Mouse (Mus musculus): Measurements from ENCODE around the gene Atp5l.

The Atp5l gene

GRCm38 (mm10) chr9:44897024-44897423 lies 23.5 kb downstream of the Atp5l start:
- in situ Hi-C loops (cut with MboI, MseI) = no loop called here

DNA sequence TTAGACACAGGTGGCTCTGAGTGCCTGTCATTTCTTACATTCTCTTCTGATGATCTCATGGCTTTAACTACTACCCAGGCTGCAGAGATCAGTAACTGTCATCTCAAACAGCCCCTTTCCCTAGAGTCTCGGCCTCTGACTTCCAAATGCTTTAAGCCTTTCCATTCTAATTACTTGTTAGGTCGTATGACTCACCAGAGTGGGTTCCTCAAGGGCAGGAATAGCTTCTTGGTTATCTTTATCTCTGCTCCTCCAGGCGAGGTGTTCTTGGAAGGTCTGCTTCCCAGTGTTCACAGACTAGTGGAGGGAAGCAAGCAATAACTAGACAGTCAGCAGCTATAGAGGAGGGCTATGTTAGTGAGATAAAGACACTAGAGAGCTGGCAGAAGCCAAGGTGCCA lies 27.9 kb downstream of the Atp5l start:
- in situ Hi-C loops (cut with MboI, MseI) = no loop called here

- in situ Hi-C loops (cut with MboI, MseI) = no loop called here
These were observed 29.3 kb downstream of the Atp5l start for GRCm38 (mm10) chr9:44891210-44891609.

- in situ Hi-C loops (cut with MboI, MseI) = no loop called here
These were observed 30.4 kb downstream of the Atp5l start for GRCm38 (mm10) chr9:44890122-44890521.

DNA sequence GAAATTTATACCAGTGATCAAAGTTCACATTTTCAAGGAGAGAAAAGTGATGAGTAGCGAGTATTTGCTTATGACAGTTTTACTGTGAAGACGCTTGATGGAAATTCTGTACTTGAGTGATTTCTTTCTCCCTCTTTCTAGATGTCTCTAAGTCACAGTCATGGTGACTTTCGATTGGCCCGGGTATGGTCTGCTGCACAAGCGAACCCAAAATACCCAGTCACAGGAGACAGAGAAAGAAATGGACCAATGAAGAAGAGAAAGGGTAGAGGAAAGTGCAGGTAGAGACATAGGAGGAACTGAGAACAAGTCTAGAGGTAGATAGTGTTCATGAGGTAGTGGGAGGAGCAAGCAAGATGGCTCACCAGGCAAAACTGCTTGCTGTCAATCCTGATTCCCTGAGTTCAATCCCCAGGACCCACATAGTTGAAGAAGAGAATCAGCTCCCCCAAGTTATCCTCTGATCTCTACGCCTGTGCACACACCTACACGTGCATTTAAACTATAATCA lies 32.4 kb downstream of the Atp5l start:
- in situ Hi-C loops (cut with MboI, MseI) = no loop called here

- in situ Hi-C loops (cut with MboI, MseI) = no loop called here
These were observed 37.5 kb downstream of the Atp5l start for GRCm38 (mm10) chr9:44882981-44883569.

GRCm38 (mm10) chr9:44882436-44882980 lies 38.0 kb downstream of the Atp5l start:
- in situ Hi-C loops (cut with MboI, MseI) = no loop called here

GRCm38 (mm10) chr9:44881941-44882435 lies 38.6 kb downstream of the Atp5l start:
- in situ Hi-C loops (cut with MboI, MseI) = no loop called here

- in situ Hi-C loops (cut with MboI, MseI) = no loop called here
These were observed 39.2 kb downstream of the Atp5l start, which contains the start of gene Kmt2a for GRCm38 (mm10) chr9:44881221-44881871. TSS of gene Kmt2a (minus strand) at chr9:44881296.

DNA sequence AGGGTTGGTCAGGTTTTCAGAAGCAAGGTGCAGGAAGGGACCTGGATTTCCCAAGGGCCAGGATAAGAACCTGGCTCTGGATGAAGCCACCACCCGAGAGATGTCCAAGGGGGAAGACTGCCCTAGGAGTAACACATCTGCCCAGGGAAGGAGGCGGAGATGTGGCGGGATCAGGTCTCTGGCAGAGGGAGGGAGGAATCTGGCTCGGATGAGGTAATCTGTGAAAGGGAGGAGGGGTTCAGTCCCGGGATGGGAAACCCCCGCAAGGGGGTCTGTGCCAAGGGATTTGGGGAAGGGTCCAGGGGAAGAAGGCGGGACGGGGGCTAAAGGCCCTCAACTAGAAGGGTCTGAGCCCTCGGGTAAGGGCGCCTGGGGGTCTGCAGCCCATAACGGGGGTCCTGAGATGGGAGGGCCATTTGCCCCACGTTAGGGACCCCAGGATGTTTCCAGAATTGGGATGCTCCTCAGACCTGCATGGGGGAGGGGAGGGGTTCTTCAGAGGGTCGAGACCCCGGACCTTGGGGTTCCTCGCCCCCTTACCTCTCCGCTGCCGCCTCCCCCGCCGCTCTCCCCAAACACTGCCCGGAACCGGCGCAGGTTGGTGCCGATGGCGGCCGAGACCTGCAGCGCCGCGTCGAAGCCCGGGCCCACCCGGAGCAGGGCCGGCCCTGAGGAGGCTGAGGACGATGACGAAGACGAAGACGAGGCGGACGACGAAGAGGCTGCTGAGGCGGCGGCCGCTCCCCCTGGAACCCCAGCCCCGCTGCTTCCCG lies 40.0 kb downstream of the Atp5l start:
- in situ Hi-C loops (cut with MboI, MseI) = no loop called here

GRCm38 (mm10) chr9:44879694-44880271 lies 40.8 kb downstream of the Atp5l start:
- in situ Hi-C loops (cut with MboI, MseI) = no loop called here

DNA sequence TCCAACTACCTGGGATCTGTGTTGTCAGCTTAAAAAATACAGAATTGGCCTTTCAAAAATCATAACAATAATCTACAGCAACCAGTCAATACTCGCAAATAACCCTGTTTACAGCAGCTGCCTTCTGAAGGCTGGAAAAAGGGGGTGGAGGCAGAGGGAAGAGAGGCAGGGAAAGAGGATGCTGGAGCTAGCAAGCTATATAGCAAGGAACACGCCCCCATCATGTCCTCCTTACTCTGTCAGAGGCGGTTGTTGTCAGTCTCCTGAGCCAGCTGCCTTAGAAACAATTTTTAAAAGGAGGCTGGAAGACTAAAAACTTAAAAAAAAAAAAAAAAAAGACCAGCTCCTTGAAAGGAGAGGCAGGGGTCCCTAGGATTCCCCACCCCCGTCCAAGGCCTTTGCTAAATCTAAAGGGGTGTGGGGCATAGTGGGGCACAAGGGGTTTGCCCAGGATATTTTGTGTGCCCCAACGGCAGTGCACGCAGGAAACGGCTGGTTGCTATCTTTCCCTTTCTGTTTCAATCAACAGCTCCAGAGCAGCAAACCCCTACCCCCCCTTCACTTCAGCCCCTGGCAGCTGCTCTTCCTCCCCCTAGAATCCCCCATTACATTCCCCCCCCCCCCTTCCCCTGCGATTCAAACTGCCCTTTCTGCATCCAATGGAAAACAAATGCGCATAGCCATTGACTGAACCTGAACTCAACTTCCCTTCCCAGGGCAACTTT lies 41.6 kb downstream of the Atp5l start:
- in situ Hi-C loops (cut with MboI, MseI) = no loop called here

GRCm38 (mm10) chr9:44877686-44878085 lies 42.9 kb downstream of the Atp5l start:
- in situ Hi-C loops (cut with MboI, MseI) = no loop called here

- in situ Hi-C loops (cut with MboI, MseI) = no loop called here
These were observed 45.1 kb downstream of the Atp5l start for GRCm38 (mm10) chr9:44875476-44875875.

DNA sequence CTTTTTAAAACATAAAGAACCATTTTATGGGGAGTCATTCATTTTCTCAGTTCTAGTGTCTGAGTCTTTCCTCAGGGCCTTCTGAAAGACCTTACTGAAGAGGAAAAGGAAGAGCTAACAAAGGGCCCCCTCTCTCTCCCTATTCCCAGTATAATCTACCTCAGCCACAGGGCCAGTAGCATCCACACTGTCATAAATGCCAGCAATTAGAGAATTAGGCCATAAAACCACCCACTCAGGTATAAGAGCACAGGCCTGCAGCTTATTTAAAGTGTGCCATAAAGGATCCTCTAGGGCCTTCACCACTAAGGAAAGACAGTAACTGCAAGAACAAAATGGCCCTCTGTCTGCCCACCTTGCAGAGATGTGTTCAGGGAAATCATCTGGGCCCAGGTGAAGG lies 46.3 kb downstream of the Atp5l start:
- in situ Hi-C loops (cut with MboI, MseI) = no loop called here

- in situ Hi-C loops (cut with MboI, MseI) = no loop called here
These were observed 46.9 kb downstream of the Atp5l start for GRCm38 (mm10) chr9:44873665-44874064.

DNA sequence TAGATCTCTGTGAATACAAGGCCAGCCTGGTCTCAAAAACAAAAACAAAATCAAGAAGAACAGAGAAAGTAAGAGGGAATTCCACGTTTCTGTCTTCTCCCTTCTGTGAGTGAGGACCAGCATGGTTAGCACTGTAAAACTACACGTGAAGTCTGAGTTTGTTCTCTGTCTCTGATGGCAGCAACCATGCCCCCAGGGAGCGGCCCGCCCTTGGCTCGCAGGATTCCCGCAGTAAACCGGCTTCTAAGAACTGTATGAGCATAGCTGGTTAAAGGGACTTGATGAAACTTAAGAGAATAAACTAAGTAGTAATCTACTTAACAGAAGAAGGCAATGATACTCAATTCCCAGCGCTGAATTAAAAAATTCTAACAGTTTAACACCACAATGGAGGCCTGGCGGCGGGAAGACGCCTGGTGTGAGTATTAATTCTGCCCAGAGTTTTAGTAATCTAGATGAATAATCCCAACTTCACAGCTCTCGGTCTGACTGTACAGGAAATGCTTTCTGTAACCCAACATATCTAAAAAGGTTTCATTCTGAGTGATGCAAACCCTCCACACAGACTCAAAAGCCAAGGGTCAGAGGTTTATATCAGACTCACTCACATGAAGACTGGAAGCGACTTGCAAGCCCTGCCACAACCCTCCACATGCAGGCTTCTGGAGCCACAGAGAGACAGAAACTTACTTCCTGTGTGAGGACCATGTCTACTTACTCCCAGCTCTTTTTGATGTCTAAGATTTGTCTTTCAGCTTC lies 52.0 kb downstream of the Atp5l start:
- in situ Hi-C loops (cut with MboI, MseI) = no loop called here

GRCm38 (mm10) chr9:44867664-44868063 lies 52.9 kb downstream of the Atp5l start:
- in situ Hi-C loops (cut with MboI, MseI) = no loop called here

DNA sequence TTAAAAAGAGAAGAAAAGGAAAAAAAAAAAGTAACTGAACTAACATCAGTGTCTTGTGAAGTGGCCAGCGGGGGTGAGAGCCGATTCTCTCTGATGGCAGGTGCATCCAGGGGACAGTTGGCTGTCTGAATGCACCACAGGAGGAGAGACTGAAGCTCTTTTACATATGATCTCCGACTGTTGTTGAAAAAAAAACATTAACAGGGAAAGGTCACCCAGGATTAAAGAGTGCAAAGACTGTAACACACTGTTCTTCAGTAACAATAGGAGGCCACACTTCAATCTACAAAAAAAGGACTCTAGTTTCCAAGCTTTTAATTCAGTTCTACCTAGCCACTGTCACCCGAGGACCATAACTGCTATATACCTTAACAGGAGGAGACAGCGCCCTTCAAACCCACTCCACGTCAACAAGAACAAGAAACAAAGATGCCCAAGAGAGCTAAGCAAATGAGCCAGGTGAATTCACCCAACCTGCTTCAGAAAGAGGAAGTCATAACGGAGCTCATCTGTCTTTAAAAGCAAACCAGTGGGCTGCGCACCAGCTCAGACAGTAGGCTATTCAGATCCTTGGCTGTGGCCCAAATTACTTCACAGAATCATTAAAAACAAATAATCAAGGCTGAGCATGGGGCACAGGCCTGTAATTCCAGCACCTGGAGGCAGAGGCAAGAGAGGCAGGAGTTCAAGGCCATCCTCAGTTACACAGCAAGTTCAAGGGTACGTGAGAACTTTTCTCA lies 53.9 kb downstream of the Atp5l start:
- in situ Hi-C loops (cut with MboI, MseI) = no loop called here
